Mouse (Mus musculus) bone marrow macrophage, adult 2 months (primary cell): Measurements from ENCODE around the gene 1700016D06Rik. TPM values are rescaled to one million over a fixed set of nuclear protein-coding genes. Genes with fewer than 3 reads are reported as not detected.

Experiments used
- H3K27ac ChIP-seq: 2 replicates; pipeline ENCODE4 v1.5.1; 2012; ENCODE audit warnings: low read depth, low read length; ENCODE audit not compliant: insufficient read depth
- H3K4me1 ChIP-seq: 2 replicates; pipeline ENCODE4 v1.6.1; 2012; ENCODE audit warnings: low read length; ENCODE audit not compliant: control insufficient read depth, insufficient read depth
- H3K4me3 ChIP-seq: 2 replicates; pipeline ENCODE4 v1.5.1; 2012; ENCODE audit warnings: mild to moderate bottlenecking, low read length, moderate library complexity; ENCODE audit not compliant: insufficient read depth
- CTCF ChIP-seq: IDR thresholded peaks from 2 replicates; pipeline ENCODE4 v1.5.1; 2012; ENCODE audit warnings: low read depth, mild to moderate bottlenecking, low read length, moderate library complexity
- POLR2A ChIP-seq: IDR thresholded peaks from 2 replicates; pipeline ENCODE4 v1.6.1; 2012; ENCODE audit warnings: mild to moderate bottlenecking, low read depth, low read length, borderline replicate concordance
- polyA plus RNA-seq: library from polyadenylated mRNA; stranded (reverse); fragments of >200 nt; gene quantifications from 2 replicates; pipeline ENCODE4 v1.2.4, GENCODE M21; 2012; ENCODE audit not compliant: missing spikeins, insufficient read depth, insufficient read length

1700016D06Rik gene
- not detected in 2 replicates for polyA plus RNA-seq

- no peak within 1 kb of the TSS for H3K27ac ChIP-seq
- no peak within 1 kb of the TSS for H3K4me3 ChIP-seq
- H3K4me1 ChIP-seq = no peaks in the 10 kb centered on the region
- TF ChIP-seq CTCF = no peak
- no peak for TF ChIP-seq POLR2A
These were observed at the start of gene 1700016D06Rik for GRCm38 (mm10) chr8:11701033-11701362. 1700016D06Rik (minus strand) TSS chr8:11701063.

GRCm38 (mm10) chr8:11749472-11749871, 48.6 kb upstream of the 1700016D06Rik start:
- no peak overlapping the region for H3K4me3 ChIP-seq
- no peak for TF ChIP-seq CTCF
- no peak overlapping the region for H3K27ac ChIP-seq
- H3K4me1 ChIP-seq = peaks cover 4% of the 10 kb centered on the region; the same call in 1 of the 2 replicates

DNA sequence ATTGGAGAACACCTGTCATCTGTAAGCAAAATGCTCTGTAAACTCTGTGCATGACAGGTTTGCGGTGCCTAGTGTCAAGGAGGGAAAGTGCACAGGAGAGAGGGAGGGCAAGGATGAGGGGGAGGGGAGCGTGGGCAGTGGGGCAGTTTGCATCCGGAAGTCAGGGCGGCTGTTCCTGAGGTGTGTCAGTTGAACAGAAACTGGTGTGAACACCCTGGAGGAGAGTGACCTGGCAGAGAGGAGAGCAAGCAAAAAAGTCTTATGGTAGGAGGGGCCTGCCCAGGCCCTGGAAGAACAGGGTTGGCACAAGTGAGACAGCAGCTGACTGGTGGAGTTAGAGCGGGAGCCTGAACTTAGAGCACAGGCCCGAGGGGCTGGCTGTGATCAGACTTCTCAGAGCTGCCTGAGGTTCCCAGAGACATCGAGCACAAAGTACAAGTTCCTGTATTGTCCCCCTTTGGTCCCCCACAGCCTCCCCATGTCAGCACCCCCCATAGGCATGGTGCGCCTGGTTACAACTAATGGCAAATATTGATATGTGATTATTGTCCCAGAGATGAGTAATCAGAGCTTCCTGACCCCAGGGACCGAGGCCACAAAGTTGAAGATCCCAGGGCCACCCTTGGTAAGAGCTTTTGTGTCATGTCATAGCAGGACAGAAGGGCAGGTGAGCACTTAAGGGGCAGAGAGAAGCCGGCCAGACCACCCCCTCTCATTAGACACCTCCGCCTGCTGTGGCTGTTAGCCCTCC, 46.2 kb upstream of the 1700016D06Rik start:
- Histone ChIP-seq H3K4me3 (no peak overlapping the region), H3K27ac (no peak overlapping the region), H3K4me1 (peaks cover 7% of the 10 kb centered on the region; the same call in 1 of the 2 replicates)
- TF ChIP-seq CTCF (no peak), POLR2A (no peak)

- 0 out of 2 replicates have a peak, but pooled peaks cover 3% of the 10 kb centered on the region for H3K4me1 ChIP-seq
- TF ChIP-seq POLR2A = no peak
- TF ChIP-seq CTCF = no peak
- H3K27ac ChIP-seq = no peak overlapping the region
- no peak overlapping the region for H3K4me3 ChIP-seq
These were observed 42.7 kb upstream of the 1700016D06Rik start for GRCm38 (mm10) chr8:11743580-11743979.

GRCm38 (mm10) chr8:11740857-11741256, 40.0 kb upstream of the 1700016D06Rik start:
- no peak overlapping the region for H3K27ac ChIP-seq
- TF ChIP-seq CTCF (no peak), POLR2A (no peak)
- H3K4me1 ChIP-seq = 0 out of 2 replicates have a peak, but pooled peaks cover 3% of the 10 kb centered on the region
- H3K4me3 ChIP-seq = no peak overlapping the region

DNA sequence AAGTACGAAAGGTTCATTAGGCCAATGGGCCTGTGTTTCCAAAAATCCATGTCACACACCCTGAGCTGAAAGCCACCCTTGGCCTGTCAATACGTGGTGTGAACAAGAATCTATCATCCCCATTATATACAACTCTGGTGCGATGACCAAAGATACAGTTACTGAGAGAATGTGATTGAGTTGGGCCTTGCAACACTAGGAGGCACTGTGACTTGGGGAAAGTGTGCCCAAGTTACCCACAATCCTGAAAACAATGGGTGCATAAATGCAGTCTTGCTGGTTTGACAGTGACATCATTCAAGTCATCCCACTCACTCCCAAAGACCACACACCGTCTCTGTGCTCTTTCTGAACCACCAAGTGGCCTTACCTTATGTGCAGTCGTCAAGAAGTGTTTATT, 38.2 kb upstream of the 1700016D06Rik start:
- 0 out of 2 replicates have a peak, but pooled peaks cover 3% of the 10 kb centered on the region for H3K4me1 ChIP-seq
- H3K4me3 ChIP-seq = no peak overlapping the region
- TF ChIP-seq CTCF (no peak), POLR2A (no peak)
- H3K27ac ChIP-seq = no peak overlapping the region

DNA sequence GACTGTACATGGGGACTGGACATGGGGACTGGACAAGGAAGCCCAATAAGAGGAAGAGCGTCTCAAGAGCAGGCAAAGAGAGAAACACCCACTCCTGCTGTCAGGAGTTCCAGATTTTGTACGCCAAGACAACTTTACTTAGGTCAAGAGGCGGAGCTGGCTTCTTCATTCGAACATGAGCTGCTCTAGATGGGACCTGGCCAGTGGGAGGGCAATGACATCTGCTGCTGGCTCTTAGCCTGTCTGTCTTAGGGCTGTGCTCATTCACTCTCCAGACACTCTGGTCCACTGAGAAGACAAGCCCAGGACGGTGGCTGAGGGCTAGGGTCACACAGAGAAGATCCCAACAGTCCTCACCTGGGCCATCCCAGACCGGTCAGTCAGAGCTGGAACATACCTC, 36.2 kb upstream of the 1700016D06Rik start:
- Histone ChIP-seq H3K27ac (no peak overlapping the region), H3K4me3 (no peak overlapping the region), H3K4me1 (no peaks in the 10 kb centered on the region)
- no peak for TF ChIP-seq CTCF
- TF ChIP-seq POLR2A = no peak

DNA sequence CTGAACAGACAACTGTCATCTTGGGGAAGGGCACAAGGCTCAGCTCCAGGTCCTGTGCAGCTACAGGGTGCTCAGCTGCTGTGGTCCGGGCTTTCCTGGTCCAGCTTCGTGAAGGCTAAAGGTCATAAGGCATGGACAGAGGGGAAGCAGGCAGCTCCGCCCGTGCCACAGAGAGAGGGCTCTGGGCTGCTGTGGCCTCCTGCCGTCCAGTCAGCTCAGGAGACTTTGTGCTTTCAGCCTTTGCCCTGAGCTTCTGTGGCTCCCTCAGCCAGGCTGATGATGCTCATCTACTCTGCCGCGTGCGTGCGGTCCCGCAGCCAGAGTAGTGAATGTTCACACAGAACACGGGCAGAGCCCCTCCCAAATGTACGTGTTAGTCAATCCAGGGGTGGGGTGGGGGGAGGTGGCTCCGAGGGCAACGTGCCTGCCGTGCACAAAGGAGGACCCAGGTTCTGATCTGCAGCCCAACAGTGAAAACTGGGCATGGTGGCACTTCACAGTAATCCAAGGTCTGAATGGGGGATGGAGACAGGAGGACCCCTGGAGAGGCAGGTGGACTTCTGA, 34.9 kb upstream of the 1700016D06Rik start:
- H3K27ac ChIP-seq = no peak overlapping the region
- no peak overlapping the region for H3K4me3 ChIP-seq
- no peaks in the 10 kb centered on the region for H3K4me1 ChIP-seq
- TF ChIP-seq POLR2A (no peak), CTCF (no peak)

DNA sequence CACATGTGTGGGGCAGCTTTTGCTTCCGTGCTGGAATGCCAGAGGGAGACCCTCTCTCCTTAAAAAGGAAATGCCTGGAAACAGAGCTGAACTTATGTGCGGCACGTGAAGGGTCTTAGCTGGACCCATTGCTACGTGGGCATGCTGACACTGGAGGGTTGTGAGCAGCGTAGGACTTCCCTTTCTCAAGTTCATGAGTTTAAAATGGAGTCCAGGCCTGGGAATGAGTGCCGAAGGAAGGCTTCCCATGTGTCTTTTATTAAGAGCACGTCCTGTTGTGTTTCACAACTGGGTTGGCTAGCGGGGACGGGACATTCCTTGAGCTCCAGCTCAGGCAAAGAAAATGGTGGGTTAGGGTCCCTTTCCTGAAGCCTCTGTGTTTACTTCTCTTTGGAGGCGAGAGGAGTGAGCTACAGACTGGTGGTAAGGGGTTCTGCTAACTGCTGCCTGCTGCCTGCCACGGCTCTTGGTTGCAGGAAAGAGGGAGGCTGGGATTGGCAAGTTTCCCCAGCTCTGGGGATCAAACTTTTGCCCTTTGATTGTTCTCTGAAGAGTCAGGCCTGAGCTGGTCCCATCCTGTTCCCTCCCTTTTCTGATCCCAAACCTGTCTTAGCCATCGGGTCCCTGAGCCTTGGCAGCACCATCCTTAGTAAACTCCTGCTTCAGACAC, 29.5 kb upstream of the 1700016D06Rik start:
- Histone ChIP-seq H3K27ac (no peak overlapping the region), H3K4me3 (no peak overlapping the region), H3K4me1 (no peaks in the 10 kb centered on the region)
- TF ChIP-seq CTCF (no peak), POLR2A (no peak)
